Mouse (Mus musculus) layer of hippocampus, adult 2 months (tissue): ENCODE measurements at regions not wholly inside any gene's neighbourhood (a gene's known extent, or its start where the extent isn't known, plus 50 kb on each side); places are given as distances from the start of the nearest gene placed in this dataset.

Source experiments
- DNase-seq, 2 experiments: peaks; one replicate each; pipeline ENCODE4 v3.0.0; 2022; ENCODE audit warnings: low spot score in 2 of 2
- H3K27ac ChIP-seq: fragments of 200-600 bp; 2 replicates; pipeline ENCODE4 v1.8.1; 2022
- H3K4me3 ChIP-seq: fragments of 200-600 bp; 2 replicates; pipeline ENCODE4 v1.8.1; 2022; ENCODE audit warnings: mild to moderate bottlenecking
- CTCF ChIP-seq: fragments of 200-600 bp; conservative IDR thresholded peaks from 2 replicates; pipeline ENCODE4 v1.8.1; 2022; ENCODE audit warnings: antibody characterized with exemption, mild to moderate bottlenecking, moderate library complexity

- no peak overlapping the region for H3K4me3 ChIP-seq
- DNase-seq, result no peak
- no peak for TF ChIP-seq CTCF
- H3K27ac ChIP-seq, result no peak overlapping the region
These were observed 184.5 kb upstream of the Trib2 start for GRCm38 (mm10) chr12:16001225-16001624.

GRCm38 (mm10) chr12:15998331-15998730 is 181.6 kb upstream of the Trib2 start:
- H3K27ac ChIP-seq, result no peak overlapping the region
- DNase-seq, result no peak
- no peak for TF ChIP-seq CTCF
- H3K4me3 ChIP-seq, result no peak overlapping the region

GRCm38 (mm10) chr12:15993866-15994265 is 177.1 kb upstream of the Trib2 start:
- no peak for TF ChIP-seq CTCF
- Histone ChIP-seq H3K27ac (no peak overlapping the region), H3K4me3 (no peak overlapping the region)
- no peak for DNase-seq

GRCm38 (mm10) chr12:15986351-15986750 is 169.6 kb upstream of the Trib2 start:
- Histone ChIP-seq H3K27ac (no peak overlapping the region), H3K4me3 (no peak overlapping the region)
- no peak for DNase-seq
- TF ChIP-seq CTCF, result no peak

GRCm38 (mm10) chr12:15985649-15986048 is 168.9 kb upstream of the Trib2 start:
- no peak overlapping the region for H3K4me3 ChIP-seq
- no peak overlapping the region for H3K27ac ChIP-seq
- TF ChIP-seq CTCF, result no peak
- DNase-seq, result no peak

GRCm38 (mm10) chr12:15983591-15984300 is 167.0 kb upstream of the Trib2 start:
- no peak for TF ChIP-seq CTCF
- no peak overlapping the region for H3K4me3 ChIP-seq
- H3K27ac ChIP-seq, result no peak overlapping the region
- no peak for DNase-seq

GRCm38 (mm10) chr12:15981741-15982140 is 165.0 kb upstream of the Trib2 start:
- no peak for DNase-seq
- Histone ChIP-seq H3K4me3 (no peak overlapping the region), H3K27ac (no peak overlapping the region)
- TF ChIP-seq CTCF, result no peak

GRCm38 (mm10) chr12:15979233-15979632 is 162.5 kb upstream of the Trib2 start:
- no peak for DNase-seq
- no peak for TF ChIP-seq CTCF
- no peak overlapping the region for H3K4me3 ChIP-seq
- no peak overlapping the region for H3K27ac ChIP-seq

- Histone ChIP-seq H3K27ac (no peak overlapping the region), H3K4me3 (no peak overlapping the region)
- DNase-seq, result no peak
- TF ChIP-seq CTCF, result no peak
These were observed 155.1 kb upstream of the Trib2 start for GRCm38 (mm10) chr12:15971786-15972185.

- H3K27ac ChIP-seq, result no peak overlapping the region
- no peak overlapping the region for H3K4me3 ChIP-seq
- no peak for TF ChIP-seq CTCF
- no peak for DNase-seq
These were observed 153.5 kb upstream of the Trib2 start for GRCm38 (mm10) chr12:15970262-15970661.

GRCm38 (mm10) chr12:15967550-15968102 is 150.9 kb upstream of the Trib2 start:
- no peak for TF ChIP-seq CTCF
- no peak overlapping the region for H3K27ac ChIP-seq
- no peak overlapping the region for H3K4me3 ChIP-seq
- no peak for DNase-seq

GRCm38 (mm10) chr12:15966631-15967030 is 149.9 kb upstream of the Trib2 start:
- Histone ChIP-seq H3K4me3 (no peak overlapping the region), H3K27ac (no peak overlapping the region)
- TF ChIP-seq CTCF, result no peak
- DNase-seq, result no peak

- TF ChIP-seq CTCF, result no peak
- DNase-seq, result no peak
- no peak overlapping the region for H3K4me3 ChIP-seq
- no peak overlapping the region for H3K27ac ChIP-seq
These were observed 149.2 kb upstream of the Trib2 start for GRCm38 (mm10) chr12:15965921-15966320.

GRCm38 (mm10) chr12:15964073-15964472 is 147.4 kb upstream of the Trib2 start:
- no peak for DNase-seq
- TF ChIP-seq CTCF, result no peak

More at GRCm38 (mm10) chr12:15964073-15964472, 147.4 kb upstream of the Trib2 start:
- Histone ChIP-seq H3K27ac (no peak overlapping the region), H3K4me3 (no peak overlapping the region)
